Mouse (Mus musculus) megakaryocyte, embryonic 14.5 days (primary cell): ENCODE results near the gene Cx3cr1.

Experiments
- FLI1 ChIP-seq: IDR thresholded peaks from 2 replicates; pipeline ENCODE4 v1.6.1; 2012; ENCODE audit warnings: low read length, inconsistent platforms, mixed read lengths
- GATA1 ChIP-seq: IDR thresholded peaks from 3 replicates; pipeline ENCODE4 v1.6.1; 2012; ENCODE audit warnings: mixed read lengths, low read length, inconsistent platforms, borderline replicate concordance

DNA sequence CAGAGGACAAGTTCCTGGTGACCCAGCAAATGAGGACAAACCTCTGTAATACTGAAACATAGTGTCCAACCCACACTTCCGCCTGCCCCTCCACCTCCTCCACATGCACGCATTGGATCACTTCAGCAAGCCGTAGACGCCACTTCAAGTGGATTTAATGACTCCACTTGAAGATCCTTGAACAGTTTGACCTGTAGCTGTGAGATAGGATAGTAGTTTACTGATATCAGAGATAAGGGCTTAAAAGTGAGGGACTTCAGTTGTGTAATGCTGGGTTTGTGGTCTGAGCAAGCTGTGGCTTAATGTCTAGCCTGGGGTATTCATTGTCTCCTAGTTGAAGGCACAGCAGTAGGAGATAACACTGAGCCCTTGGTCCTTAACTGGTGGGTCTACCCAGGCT, 146.2 kb downstream of the Cx3cr1 start:
- TF ChIP-seq GATA1 = no peak
- TF ChIP-seq FLI1 = no peak
